Mouse (Mus musculus) C2C12 (cell line): Measurements from ENCODE around the gene Gopc.

Experiments used
- CEBPB ChIP-seq: IDR thresholded peaks from one replicate; pipeline ENCODE4 v1.6.1; 2011; ENCODE audit warnings: low read depth, mild to moderate bottlenecking, control low read depth, moderate library complexity
- CTCF ChIP-seq: IDR thresholded peaks from one replicate; pipeline ENCODE4 v1.5.1; 2011; ENCODE audit not compliant: control insufficient read depth, insufficient read depth, insufficient read length
- USF1 ChIP-seq: IDR thresholded peaks from one replicate; pipeline ENCODE4 v1.6.1; 2011; ENCODE audit warnings: low read depth, mild to moderate bottlenecking, control low read depth, moderate library complexity

GRCm38 (mm10) chr10:52418931-52419330, 37.0 kb upstream of the Gopc start:
- TF ChIP-seq CTCF (no peak), CEBPB (no peak), USF1 (no peak)
